Mouse (Mus musculus) lung, adult 2 months (tissue): ENCODE results near the gene Sh3bp1.

ENCODE experiments used
- CTCF ChIP-seq: fragments of 200-500 bp; IDR thresholded peaks from 2 replicates; pipeline ENCODE4 v1.5.1; 2011; ENCODE audit warnings: mild to moderate bottlenecking, low read length, control low read depth; ENCODE audit not compliant: insufficient read depth
- POLR2A ChIP-seq: fragments of 200-500 bp; IDR thresholded peaks from 2 replicates; pipeline ENCODE4 v1.6.1; 2011; ENCODE audit warnings: low read depth, mild to moderate bottlenecking, control low read depth, low read length, borderline replicate concordance; ENCODE audit errors: extremely low read depth

DNA sequence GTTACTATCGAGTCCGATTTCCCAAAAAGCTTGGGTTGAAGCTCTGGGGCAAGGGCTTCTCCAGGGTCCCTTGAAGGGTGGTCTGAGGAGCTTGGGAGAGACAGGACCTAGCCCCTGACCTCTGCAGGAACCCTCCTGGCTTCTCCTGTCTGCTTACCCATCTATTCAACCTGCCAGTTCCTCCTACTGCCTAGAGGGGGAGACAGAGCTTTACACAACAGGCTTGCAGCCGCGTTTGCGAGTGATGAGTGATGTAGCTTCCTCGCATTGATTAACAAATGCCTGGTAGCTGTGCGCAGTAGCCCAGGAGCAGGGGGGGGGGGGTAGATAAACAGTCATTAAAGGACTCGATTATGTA is 16.1 kb downstream of the Sh3bp1 start:
- peak; percentile 99 for TF ChIP-seq CTCF
- no peak for TF ChIP-seq POLR2A
